Mouse (Mus musculus) forebrain, postnatal 0 days (tissue): Measurements from ENCODE around the gene Trim65. TPM values are rescaled to one million over a fixed set of nuclear protein-coding genes. Genes with fewer than 3 reads are reported as not detected.

Source experiments
- ATAC-seq: fragments of 200-750 bp; cut with Nextera tagmentation; 2 replicates; pipeline ENCODE4 v1.8.0; 2017; ENCODE audit warnings: mild to moderate bottlenecking, moderate library complexity
- DNase-seq: peaks from one replicate; pipeline ENCODE4 v3.0.0-alpha.2; 2015
- H3K27ac ChIP-seq: fragments of 300-500 bp; sonication (generic); 2 replicates; pipeline ENCODE4 v1.5.1; 2014; ENCODE audit warnings: low read depth, mild to moderate bottlenecking, antibody characterized with exemption, low read length, moderate library complexity, mixed read lengths
- H3K27me3 ChIP-seq: fragments of 300-500 bp; sonication (generic); 2 replicates; pipeline ENCODE4 v1.6.1; 2014; ENCODE audit warnings: mild to moderate bottlenecking, low read length, mixed read lengths; ENCODE audit not compliant: insufficient read depth
- H3K36me3 ChIP-seq: fragments of 300-500 bp; sonication (generic); 2 replicates; pipeline ENCODE4 v1.6.1; 2014; ENCODE audit warnings: mild to moderate bottlenecking, moderate library complexity; ENCODE audit not compliant: insufficient read depth
- H3K4me1 ChIP-seq: fragments of 300-500 bp; sonication (generic); 2 replicates; pipeline ENCODE4 v1.6.1; 2014; ENCODE audit warnings: antibody characterized with exemption; ENCODE audit not compliant: insufficient read depth
- H3K4me2 ChIP-seq: fragments of 300-500 bp; sonication (generic); 2 replicates; pipeline ENCODE4 v1.6.1; 2014; ENCODE audit warnings: low read depth, mild to moderate bottlenecking, moderate library complexity
- H3K4me3 ChIP-seq: fragments of 300-500 bp; sonication (generic); 2 replicates; pipeline ENCODE4 v1.5.1; 2014; ENCODE audit warnings: low read depth, low read length, mixed read lengths
- H3K9ac ChIP-seq: fragments of 300-500 bp; sonication (generic); 2 replicates; pipeline ENCODE4 v1.6.1; 2014; ENCODE audit warnings: mild to moderate bottlenecking
- H3K9me3 ChIP-seq: fragments of 300-500 bp; sonication (generic); 2 replicates; pipeline ENCODE4 v1.6.1; 2016; ENCODE audit warnings: low read length
- CTCF ChIP-seq: sonication (generic); IDR thresholded peaks from 2 replicates; pipeline ENCODE4 v1.5.1; 2016; ENCODE audit warnings: antibody characterized with exemption, control low read depth, low read depth
- WGBS: fragments of 180-500 bp; shearing (Covaris S2); extraction: QIAGEN DNeasy Blood & Tissue Kit; methylation state at CpG from one replicate; pipeline ENCODE4 v1.1.7; 2014; 5-methylcytosine and 5-hydroxymethylcytosine counted together
- polyA plus RNA-seq: library from polyadenylated mRNA; unstranded; fragments of >200 nt; fragmentation: Nextera tagmentation; extraction: Ambion mirVana; gene quantifications from 2 replicates; pipeline ENCODE4 v1.2.1, GENCODE M21; 2015
- total RNA-seq: library from RNA; depleted of rRNA; stranded (reverse); fragments of >200 nt; gene quantifications from 2 replicates; pipeline ENCODE4 v1.2.3, GENCODE M21; 2014

The Trim65 gene
- total and polyA plus RNA-seq, 2 experiments from 2014 or later: 1.9 to 5.0 TPM

DNA sequence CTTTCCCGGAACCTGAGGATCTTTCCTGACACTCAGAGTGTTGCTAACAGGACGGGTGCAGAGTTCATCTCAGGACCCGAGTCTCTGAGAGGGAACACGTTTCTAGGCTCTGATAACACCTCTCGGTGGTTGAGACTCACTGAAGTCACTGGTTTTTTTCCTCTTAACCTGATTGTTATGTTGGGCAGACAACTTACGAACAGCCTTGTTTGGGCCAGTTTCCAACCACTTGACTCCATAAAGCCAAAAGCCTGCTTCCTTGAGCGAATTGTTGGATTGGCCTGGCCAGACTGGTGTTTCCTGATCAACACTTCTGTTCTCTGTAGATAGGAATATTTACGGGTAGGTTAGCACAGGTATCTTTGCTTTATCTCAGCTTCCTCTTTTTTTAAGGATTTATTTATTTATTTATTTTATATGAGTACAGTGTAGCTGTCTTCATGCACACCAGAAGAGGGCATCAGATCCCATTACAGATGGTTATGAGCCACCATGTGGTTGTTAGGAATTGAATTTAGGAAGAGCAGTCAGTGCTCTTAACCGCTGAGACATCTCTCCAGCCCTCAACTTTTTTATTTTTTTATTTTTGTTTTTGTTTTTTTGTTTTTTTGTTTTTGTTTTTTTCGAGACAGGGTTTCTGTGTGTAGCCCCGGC, 42.1 kb downstream of the Trim65 start:
- 87% methylated on average over 11 of the region's 11 CpGs for WGBS
- ATAC-seq: no peak
- Histone ChIP-seq H3K4me1 (0 out of 2 replicates have a peak, but pooled peaks cover 4% of the 10 kb centered on the region), H3K4me3 (no peak overlapping the region), H3K4me2 (no peak overlapping the region), H3K9ac (no peak overlapping the region), H3K9me3 (no peaks in the 10 kb centered on the region), H3K27me3 (no peaks in the 10 kb centered on the region), H3K36me3 (peaks cover under 1% of the 10 kb centered on the region; the same call in 1 of the 2 replicates), H3K27ac (no peak overlapping the region)
- TF ChIP-seq CTCF: peak; percentile 23; the same call in 1 of the 2 replicates
- DNase-seq: no peak

DNA sequence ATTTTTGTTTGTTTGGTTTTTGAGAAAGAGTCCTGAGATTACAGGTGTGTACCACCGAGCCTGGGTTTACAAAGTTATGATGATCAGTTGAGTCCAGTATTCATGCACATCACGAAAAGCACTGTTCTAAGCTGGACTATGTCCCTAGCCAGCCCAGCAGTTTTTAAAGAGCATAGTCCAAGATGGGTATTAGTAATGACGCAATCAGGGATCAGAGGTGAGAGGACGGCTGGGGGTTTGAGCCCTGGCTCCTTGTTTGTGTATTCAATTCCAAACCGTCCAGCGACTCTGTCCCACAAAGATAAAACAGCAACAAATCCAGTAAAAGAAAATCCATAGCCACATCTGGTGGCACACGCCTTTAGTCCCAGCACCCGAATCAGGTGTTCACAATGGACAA, 42.7 kb downstream of the Trim65 start:
- H3K4me2 ChIP-seq: no peak overlapping the region; the same call in 1 of the 2 replicates
- H3K4me3 ChIP-seq: no peak overlapping the region
- no peak overlapping the region for H3K9ac ChIP-seq
- no peak overlapping the region for H3K27ac ChIP-seq
- TF ChIP-seq CTCF: no peak
- no peak for ATAC-seq
- H3K27me3 ChIP-seq: no peaks in the 10 kb centered on the region
- H3K4me1 ChIP-seq: 0 out of 2 replicates have a peak, but pooled peaks cover 4% of the 10 kb centered on the region
- H3K36me3 ChIP-seq: peaks cover 7% of the 10 kb centered on the region
- no peaks in the 10 kb centered on the region for H3K9me3 ChIP-seq
- WGBS: 84% methylated on average over 8 of the region's 8 CpGs
- DNase-seq: no peak

DNA sequence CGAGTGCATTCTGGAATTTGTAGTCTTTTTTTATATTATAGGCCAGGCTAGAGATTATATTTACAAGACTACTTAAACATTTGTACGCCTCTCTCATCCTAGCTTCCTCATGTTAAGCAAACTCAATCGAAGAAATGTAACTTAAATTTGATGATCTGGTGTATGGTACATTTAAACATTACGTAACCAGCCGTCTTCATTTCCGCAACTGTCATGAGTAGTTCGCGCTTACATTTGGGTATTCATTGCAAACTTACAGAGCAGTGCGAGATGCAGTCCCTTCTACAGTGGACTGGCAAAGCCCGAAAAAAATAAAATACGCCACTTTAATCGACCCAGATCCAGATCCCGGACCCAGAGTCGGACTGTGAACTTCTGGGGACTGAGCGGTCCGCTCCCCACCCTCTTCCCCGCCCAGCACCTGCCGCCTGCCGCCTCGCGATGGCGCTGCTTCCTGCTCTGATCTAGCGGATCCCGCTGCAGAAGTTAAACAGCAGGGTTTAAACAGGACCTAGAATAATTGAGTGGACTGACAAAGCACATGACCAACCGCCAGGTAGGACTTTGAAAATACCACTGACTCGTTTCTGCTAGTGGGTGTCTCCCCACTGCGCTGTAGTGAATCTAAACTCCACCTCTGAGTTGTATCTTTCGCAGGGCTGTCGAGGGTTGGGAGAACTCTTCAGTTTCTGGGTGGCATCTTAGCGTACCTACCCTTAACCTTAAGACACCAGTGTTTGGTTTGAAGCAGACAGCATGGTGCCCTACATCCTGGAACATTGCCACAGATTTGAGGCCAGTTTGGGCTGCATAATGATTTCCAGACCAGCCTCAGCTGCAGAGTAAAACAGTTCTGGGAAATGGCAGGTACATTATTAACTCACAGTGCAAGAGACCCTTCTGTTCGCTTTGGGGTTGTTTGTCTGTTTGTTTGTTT, 43.5 kb downstream of the Trim65 start:
- DNase-seq: peak; percentile 88
- TF ChIP-seq CTCF: peak; percentile 89
- ATAC-seq: peak; percentile 81
- Histone ChIP-seq H3K4me2 (peak overlapping the region; percentile 61), H3K9ac (0 out of 2 replicates have a peak overlapping the region, but pooled peaks have one; percentile 23), H3K27ac (peak overlapping the region; percentile 54; the same call in 1 of the 2 replicates), H3K4me1 (0 out of 2 replicates have a peak, but pooled peaks cover 4% of the 10 kb centered on the region), H3K27me3 (no peaks in the 10 kb centered on the region), H3K4me3 (peak overlapping the region; percentile 48), H3K36me3 (peaks cover 13% of the 10 kb centered on the region), H3K9me3 (no peaks in the 10 kb centered on the region)
- WGBS: 4% methylated on average over 31 of the region's 31 CpGs

DNA sequence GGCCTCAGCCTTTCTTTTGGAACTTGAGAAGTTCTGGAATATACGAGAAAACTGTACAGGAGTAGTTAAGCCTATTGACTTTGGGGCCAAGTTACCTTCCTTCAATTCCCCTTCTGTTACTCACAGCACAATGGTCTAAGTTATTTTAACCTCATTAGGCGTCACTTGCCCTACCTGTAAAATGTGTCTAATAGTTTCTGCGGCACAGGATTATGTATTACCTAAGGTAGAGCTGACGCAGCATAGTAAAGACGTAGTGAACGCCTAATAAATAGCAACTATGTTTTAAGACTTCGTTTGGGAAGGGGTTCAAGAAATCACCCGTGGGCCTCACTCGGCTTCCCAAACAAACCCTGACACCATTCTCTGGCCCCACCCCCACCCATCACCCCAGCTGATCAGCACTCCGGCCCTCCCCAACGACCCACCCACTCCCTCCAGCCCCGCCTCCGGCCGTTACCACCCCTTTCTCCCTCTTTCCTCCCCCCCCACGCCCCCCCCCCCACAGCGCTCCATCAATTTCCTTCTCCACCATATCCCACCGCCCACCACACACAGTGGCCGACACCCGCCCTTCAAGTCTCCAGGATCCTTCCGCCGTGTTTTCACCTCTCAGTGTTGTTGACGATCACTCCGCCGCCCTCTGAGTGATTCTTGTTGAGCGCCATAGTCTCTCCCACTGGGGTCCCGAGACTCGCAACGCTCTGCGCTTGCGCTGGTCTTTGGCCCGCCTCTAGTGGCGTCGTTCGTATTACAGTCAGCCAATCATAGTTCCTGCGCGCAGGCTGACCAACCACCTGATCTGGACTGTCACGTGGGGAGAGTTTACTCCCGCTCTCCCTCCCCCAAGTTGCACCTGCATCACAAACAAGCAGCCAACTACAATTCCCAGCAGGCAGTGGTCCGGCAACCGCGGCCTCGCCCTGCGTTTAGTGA, 44.4 kb downstream of the Trim65 start, which contains the start of gene Wbp2:
Wbp2 (minus strand) TSS at position 738 of the 936 bp plus-strand sequence.
- 3% methylated on average over 41 of the region's 43 CpGs for WGBS
- H3K36me3 ChIP-seq: peaks cover 22% of the 10 kb centered on the region
- DNase-seq (peak; percentile 99), ATAC-seq (peak; percentile 97)
- peak within 1 kb of the TSS; percentile 61 for H3K4me2 ChIP-seq
- no peaks in the 10 kb centered on the region for H3K27me3 ChIP-seq
- no peaks in the 10 kb centered on the region for H3K9me3 ChIP-seq
- H3K4me3 ChIP-seq: peak within 1 kb of the TSS; percentile 48
- 0 out of 2 replicates have a peak, but pooled peaks cover 4% of the 10 kb centered on the region for H3K4me1 ChIP-seq
- peak within 1 kb of the TSS; percentile 67 for H3K27ac ChIP-seq
- peak; percentile 63 for TF ChIP-seq CTCF
- peak within 1 kb of the TSS; percentile 36 for H3K9ac ChIP-seq

DNA sequence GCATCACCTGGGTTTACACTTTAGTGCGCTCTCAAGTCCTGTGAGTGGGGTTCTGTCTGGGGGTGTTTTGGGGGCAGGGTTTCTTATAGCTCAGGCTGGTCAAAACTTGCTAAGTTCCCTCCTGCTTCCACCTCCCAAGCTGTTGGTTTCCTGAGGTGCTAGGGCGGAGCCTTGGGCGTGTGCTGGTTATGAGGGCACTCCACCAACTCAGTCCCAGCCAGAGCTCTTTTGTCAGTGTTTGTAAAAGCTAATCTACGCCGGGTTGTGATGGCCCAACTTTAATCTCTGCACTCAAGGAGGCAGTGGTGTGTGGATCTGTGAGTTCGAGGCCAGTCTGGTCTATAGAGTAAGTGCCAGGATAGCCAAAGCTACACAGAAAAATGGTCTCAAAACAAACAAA, 46.8 kb downstream of the Trim65 start:
- DNase-seq (no peak), ATAC-seq (no peak)
- no peaks in the 10 kb centered on the region for H3K9me3 ChIP-seq
- TF ChIP-seq CTCF: no peak
- H3K27ac ChIP-seq: no peak overlapping the region
- peaks cover 45% of the 10 kb centered on the region for H3K36me3 ChIP-seq
- 0 out of 2 replicates have a peak, but pooled peaks cover 4% of the 10 kb centered on the region for H3K4me1 ChIP-seq
- no peaks in the 10 kb centered on the region for H3K27me3 ChIP-seq
- no peak overlapping the region for H3K4me2 ChIP-seq
- H3K4me3 ChIP-seq: no peak overlapping the region
- H3K9ac ChIP-seq: no peak overlapping the region
- WGBS: 94% methylated on average over 6 of the region's 6 CpGs

DNA sequence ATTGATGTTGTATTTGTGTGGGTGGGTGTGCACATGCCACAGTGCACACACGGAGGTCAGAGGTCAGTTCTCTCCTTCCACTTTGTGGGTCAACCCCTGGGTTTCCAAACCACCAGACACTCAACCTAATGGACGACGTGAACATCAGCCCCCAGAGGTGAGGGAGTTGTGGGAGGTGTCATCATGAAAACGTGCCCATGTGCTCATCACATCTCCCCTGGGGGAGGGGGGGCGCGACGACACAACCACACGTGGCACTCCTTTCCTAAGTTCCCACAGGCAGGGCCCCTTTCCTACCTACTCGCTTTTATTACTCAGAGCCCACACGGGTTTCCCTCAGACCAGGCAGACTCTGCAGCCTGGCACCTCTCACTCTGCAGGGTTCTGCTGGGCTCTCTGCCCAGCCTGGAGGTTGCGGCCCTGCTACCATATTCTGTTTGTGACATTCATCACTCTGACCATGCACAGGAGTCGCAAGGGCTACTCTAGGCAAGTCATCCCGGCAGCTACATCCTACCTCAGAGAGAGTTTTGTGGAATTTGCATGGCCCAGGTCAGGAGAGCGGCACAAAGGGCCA, 47.7 kb downstream of the Trim65 start:
- no peaks in the 10 kb centered on the region for H3K9me3 ChIP-seq
- H3K27me3 ChIP-seq: no peaks in the 10 kb centered on the region
- DNase-seq (no peak), ATAC-seq (no peak)
- H3K4me3 ChIP-seq: no peak overlapping the region
- no peak overlapping the region for H3K9ac ChIP-seq
- H3K4me1 ChIP-seq: 0 out of 2 replicates have a peak, but pooled peaks cover 4% of the 10 kb centered on the region
- TF ChIP-seq CTCF: no peak
- no peak overlapping the region for H3K4me2 ChIP-seq
- WGBS: 91% methylated on average over 14 of the region's 14 CpGs
- H3K36me3 ChIP-seq: peaks cover 51% of the 10 kb centered on the region
- no peak overlapping the region for H3K27ac ChIP-seq
